Mouse (Mus musculus): ENCODE results near the gene Ncl. TPM values are rescaled to one million over a fixed set of nuclear protein-coding genes. Genes with fewer than 3 reads are reported as not detected.

Gene Ncl
- polyA plus RNA-seq, 1 experiment from 2014 or later, result 175 TPM

DNA sequence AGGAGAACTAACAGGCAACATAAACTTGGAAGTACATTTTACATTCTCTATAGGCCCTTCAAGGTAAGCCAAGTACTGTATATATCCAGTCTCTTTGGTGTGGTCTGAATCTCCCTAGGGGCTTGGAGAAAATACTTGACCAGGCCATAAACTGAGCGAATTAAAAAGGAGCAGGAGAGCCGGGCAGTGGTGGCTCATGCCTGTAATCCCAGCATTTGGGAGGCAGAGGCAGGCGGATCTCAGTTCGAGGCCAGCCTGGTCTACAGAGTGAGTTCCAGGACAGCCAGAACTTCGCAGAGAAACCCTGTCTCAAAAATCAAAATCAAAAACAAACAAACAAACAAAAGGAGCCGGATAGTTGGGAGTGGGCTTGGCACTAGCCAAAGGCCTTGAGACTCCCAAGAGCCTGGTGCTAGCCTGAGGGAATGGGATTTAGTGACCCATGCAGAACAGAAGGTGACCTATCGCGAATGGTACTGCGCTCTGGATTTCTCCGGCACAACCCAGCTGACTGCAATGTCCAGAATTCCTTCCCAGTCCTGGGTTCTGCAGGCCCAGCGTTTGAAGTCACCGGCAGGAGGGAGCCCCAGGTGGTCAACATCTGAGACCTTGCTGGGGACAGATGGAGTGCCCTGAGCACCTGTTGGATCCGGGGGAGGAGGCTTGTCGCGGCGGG lies 46.0 kb downstream of the Ncl start:
- WGBS (ENCODE audit: insufficient replicate concordance), result 55% methylated on average over 16 of the region's 16 CpGs
- no peak overlapping the region for H3K4me2 ChIP-seq (ENCODE audit: low read depth, low read length)
- DNase-seq, result no peak
- TF ChIP-seq EP300 (IDR thresholded peaks at IDR 0.05; ENCODE audit: low read depth) (no peak), CTCF (IDR thresholded peaks at IDR 0.05; ENCODE audit: low read depth) (no peak)
- ATAC-seq, result no peak
- H3K9ac ChIP-seq (replicated peaks), result no peak overlapping the region
- H3K27me3 ChIP-seq (ENCODE audit: insufficient read depth, low read length), result no peaks in the 10 kb centered on the region
- no peak overlapping the region for H3K4me3 ChIP-seq (ENCODE audit: low read depth, low read length)
- no peaks in the 10 kb centered on the region for H3K9me3 ChIP-seq (ENCODE audit: low read length)
- H3K27ac ChIP-seq (ENCODE audit: low read depth), result 0 out of 2 replicates have a peak overlapping the region, but pooled peaks have one; percentile 11
- H3K36me3 ChIP-seq (replicated peaks; ENCODE audit: insufficient read depth, low read length), result no peaks in the 10 kb centered on the region
- H3K4me1 ChIP-seq (ENCODE audit: insufficient read depth), result peaks cover 6% of the 10 kb centered on the region; the same call in 1 of the 2 replicates

DNA sequence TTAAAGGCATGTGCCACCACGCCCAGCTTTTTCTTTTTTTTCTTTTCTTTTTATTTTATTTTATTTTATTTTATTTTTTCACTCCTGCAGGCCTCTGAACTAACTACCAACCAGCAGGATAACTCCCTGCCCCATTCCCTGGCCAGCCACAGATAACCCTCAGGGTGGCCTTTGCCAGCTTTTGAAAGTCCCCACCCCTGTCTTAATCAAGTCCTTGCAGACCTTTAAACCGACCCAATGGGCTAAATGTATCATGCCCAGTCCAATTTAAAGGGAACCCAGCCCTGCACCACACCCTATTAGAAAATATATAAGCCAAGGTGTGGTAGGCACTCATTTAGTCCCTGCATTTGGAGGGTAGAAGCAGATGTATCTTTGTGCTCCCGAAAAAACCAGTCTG lies 46.9 kb downstream of the Ncl start:
- Histone ChIP-seq H3K4me1 (ENCODE audit: insufficient read depth) (peaks cover 6% of the 10 kb centered on the region; the same call in 1 of the 2 replicates), H3K9ac (replicated peaks) (no peak overlapping the region), H3K36me3 (replicated peaks; ENCODE audit: insufficient read depth, low read length) (no peaks in the 10 kb centered on the region), H3K4me3 (ENCODE audit: low read depth, low read length) (no peak overlapping the region), H3K9me3 (ENCODE audit: low read length) (no peaks in the 10 kb centered on the region), H3K27me3 (ENCODE audit: insufficient read depth, low read length) (no peaks in the 10 kb centered on the region), H3K27ac (ENCODE audit: low read depth) (peak overlapping the region; percentile 29; the same call in 1 of the 2 replicates), H3K4me2 (ENCODE audit: low read depth, low read length) (no peak overlapping the region)
- ATAC-seq (peak; percentile 93), DNase-seq (peak; percentile 40)
- 65% methylated on average over 3 of the region's 3 CpGs for WGBS (ENCODE audit: insufficient replicate concordance)
- TF ChIP-seq EP300 (IDR thresholded peaks at IDR 0.05; ENCODE audit: low read depth) (peak; percentile 89), CTCF (IDR thresholded peaks at IDR 0.05; ENCODE audit: low read depth) (no peak)

DNA sequence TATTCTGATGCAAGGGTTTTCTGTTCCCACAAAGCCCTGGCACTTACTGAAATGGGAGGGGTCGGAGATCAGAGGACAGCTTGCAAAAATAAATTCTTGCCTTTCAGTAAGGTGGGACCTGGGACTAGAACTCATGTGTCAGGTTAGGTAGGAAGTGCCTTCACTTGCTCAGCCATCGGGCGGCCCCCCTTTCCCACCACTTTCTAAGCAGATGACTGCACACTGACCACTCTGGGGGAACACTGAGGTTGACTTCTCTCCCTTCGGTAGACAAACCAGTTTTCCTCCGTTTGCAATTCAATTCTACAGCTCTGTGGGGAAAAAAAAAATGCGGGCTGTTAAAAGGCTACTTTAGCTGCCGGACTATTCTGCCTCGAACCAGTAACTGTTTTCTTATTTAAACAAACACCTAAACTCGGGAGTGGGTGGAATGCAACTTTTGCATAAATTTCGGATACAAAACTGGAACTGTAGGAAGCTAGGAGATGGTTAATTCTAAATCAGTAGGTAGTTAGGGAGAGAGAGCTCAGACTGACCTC lies 47.7 kb downstream of the Ncl start:
- H3K4me3 ChIP-seq (ENCODE audit: low read depth, low read length), result no peak overlapping the region
- WGBS (ENCODE audit: insufficient replicate concordance), result 71% methylated on average over 10 of the region's 10 CpGs
- no peaks in the 10 kb centered on the region for H3K9me3 ChIP-seq (ENCODE audit: low read length)
- no peaks in the 10 kb centered on the region for H3K27me3 ChIP-seq (ENCODE audit: insufficient read depth, low read length)
- H3K4me2 ChIP-seq (ENCODE audit: low read depth, low read length), result no peak overlapping the region
- no peak overlapping the region for H3K9ac ChIP-seq (replicated peaks)
- no peak for DNase-seq
- ATAC-seq, result no peak
- TF ChIP-seq EP300 (IDR thresholded peaks at IDR 0.05; ENCODE audit: low read depth) (no peak), CTCF (IDR thresholded peaks at IDR 0.05; ENCODE audit: low read depth) (no peak)
- H3K36me3 ChIP-seq (replicated peaks; ENCODE audit: insufficient read depth, low read length), result no peaks in the 10 kb centered on the region
- no peak overlapping the region for H3K27ac ChIP-seq (ENCODE audit: low read depth)
- peaks cover 10% of the 10 kb centered on the region for H3K4me1 ChIP-seq (ENCODE audit: insufficient read depth)

DNA sequence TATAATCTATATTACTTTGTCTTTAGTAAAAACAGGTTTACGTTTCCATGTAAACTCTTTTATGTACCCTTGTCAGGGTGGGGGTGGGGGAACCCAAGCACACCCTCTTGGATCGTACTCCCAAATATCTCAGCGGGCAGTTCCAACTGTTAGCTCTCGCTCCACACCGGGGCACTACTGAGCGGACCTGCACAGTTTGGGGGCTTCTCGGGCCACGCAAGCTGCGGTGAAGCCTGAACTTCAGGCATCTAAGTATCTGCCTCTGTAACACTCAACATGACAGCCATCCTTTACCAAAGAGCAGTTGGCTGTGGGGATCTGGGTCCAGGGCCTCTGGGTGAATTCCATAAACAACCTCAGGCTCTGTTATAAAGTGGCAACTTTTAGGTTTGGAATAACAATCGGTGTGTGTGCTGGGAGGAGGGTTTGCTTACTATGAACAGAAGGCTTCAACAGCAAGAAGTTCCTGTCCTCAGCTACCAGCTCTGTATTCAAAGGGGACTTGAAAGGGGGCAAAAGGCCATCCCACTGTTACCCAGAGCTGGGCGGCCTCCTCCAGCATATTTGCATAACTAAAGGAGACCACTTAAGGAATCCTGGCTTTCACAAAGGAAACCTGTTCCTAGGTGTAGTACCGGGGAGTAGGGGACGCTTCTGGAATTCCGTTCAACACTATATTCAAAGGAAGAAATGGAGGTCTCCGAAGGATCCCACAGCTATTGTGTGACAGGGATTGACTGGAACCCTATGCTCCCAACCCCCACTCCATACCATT lies 48.5 kb downstream of the Ncl start:
- Histone ChIP-seq H3K4me2 (ENCODE audit: low read depth, low read length) (no peak overlapping the region), H3K9ac (replicated peaks) (no peak overlapping the region), H3K9me3 (ENCODE audit: low read length) (no peaks in the 10 kb centered on the region), H3K4me3 (ENCODE audit: low read depth, low read length) (no peak overlapping the region), H3K27me3 (ENCODE audit: insufficient read depth, low read length) (no peaks in the 10 kb centered on the region), H3K27ac (ENCODE audit: low read depth) (no peak overlapping the region), H3K4me1 (ENCODE audit: insufficient read depth) (peaks cover 9% of the 10 kb centered on the region), H3K36me3 (replicated peaks; ENCODE audit: insufficient read depth, low read length) (no peaks in the 10 kb centered on the region)
- TF ChIP-seq CTCF (IDR thresholded peaks at IDR 0.05; ENCODE audit: low read depth) (no peak), EP300 (IDR thresholded peaks at IDR 0.05; ENCODE audit: low read depth) (no peak)
- 71% methylated on average over 15 of the region's 15 CpGs for WGBS (ENCODE audit: insufficient replicate concordance)
- no peak for ATAC-seq
- DNase-seq, result no peak

DNA sequence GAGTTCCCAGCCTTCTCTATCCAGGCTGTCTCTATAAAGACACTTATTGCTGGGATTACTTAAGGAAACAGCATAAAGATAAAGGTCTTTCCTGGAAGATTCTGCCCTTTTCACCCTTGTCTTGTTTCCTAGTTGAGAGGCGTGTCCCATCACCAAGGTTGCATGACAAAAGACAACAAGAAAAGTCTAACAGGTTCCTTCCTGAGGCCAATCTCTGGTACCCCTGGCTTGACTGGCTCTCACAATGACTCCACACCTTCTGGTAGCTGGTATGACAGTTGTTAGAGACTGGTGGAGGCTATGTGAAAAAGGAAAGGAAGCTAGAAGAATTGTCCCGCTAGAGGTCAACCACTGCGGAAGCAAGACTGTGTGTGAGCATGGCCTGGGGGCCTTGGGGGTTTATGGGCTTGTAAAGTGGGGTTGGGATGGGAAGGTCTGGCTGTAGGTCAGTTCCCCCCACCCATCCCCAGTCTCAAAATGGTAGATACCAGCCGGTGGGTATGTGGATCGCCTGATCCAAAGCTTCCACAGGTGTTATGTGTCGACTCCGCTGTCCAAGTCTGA lies 49.8 kb downstream of the Ncl start:
- 87% methylated on average over 7 of the region's 7 CpGs for WGBS (ENCODE audit: insufficient replicate concordance)
- TF ChIP-seq EP300 (IDR thresholded peaks at IDR 0.05; ENCODE audit: low read depth) (no peak), CTCF (IDR thresholded peaks at IDR 0.05; ENCODE audit: low read depth) (no peak)
- ATAC-seq, result no peak
- DNase-seq, result no peak
- Histone ChIP-seq H3K4me3 (ENCODE audit: low read depth, low read length) (no peak overlapping the region), H3K9me3 (ENCODE audit: low read length) (no peaks in the 10 kb centered on the region), H3K4me2 (ENCODE audit: low read depth, low read length) (no peak overlapping the region), H3K4me1 (ENCODE audit: insufficient read depth) (peaks cover 7% of the 10 kb centered on the region), H3K9ac (replicated peaks) (no peak overlapping the region), H3K27ac (ENCODE audit: low read depth) (no peak overlapping the region), H3K27me3 (ENCODE audit: insufficient read depth, low read length) (peaks cover 5% of the 10 kb centered on the region), H3K36me3 (replicated peaks; ENCODE audit: insufficient read depth, low read length) (no peaks in the 10 kb centered on the region)

All from liver, postnatal 0 days (tissue).